Mouse (Mus musculus): Measurements from ENCODE around the gene Ica1l. TPM values are rescaled to one million over a fixed set of nuclear protein-coding genes. Genes with fewer than 3 reads are reported as not detected.

Ica1l gene
- polyA plus RNA-seq (2012; rRNA removed; ENCODE audit: low replicate concordance): 0.07 and 0.36 TPM in 2 replicates

GRCm38 (mm10) chr1:60042796-60043469 lies at the start of gene Ica1l:
TSS of gene Ica1l (minus strand) at chr1:60043184.

Other genes starting within 250 kb of the Ica1l start
- gene Fam117b, start 130.2 kb downstream of the Ica1l start, polyA plus RNA-seq (2012; rRNA removed; ENCODE audit: low replicate concordance): 7.9 and 18.1 TPM in 2 replicates
- gene Carf, start 55.1 kb upstream of the Ica1l start, polyA plus RNA-seq (2012; rRNA removed; ENCODE audit: low replicate concordance): 1.3 and 4.3 TPM in 2 replicates
- 2.8 and 8.8 TPM in 2 replicates for gene Wdr12, start 55.5 kb upstream of the Ica1l start, polyA plus RNA-seq (2012; rRNA removed; ENCODE audit: low replicate concordance)
- 1.4 and 3.9 TPM in 2 replicates for gene Nbeal1, start 137.4 kb upstream of the Ica1l start, polyA plus RNA-seq (2012; rRNA removed; ENCODE audit: low replicate concordance)